Mouse (Mus musculus): ENCODE data around the gene Med13l. TPM values are rescaled to one million over a fixed set of nuclear protein-coding genes. Genes with fewer than 3 reads are reported as not detected.

The Med13l gene
- polyA plus RNA-seq, 1 experiment from 2014 or later, result 15.3 TPM

- H3K27me3 ChIP-seq, result no peaks in the 10 kb centered on the region
- no peaks in the 10 kb centered on the region for H3K36me3 ChIP-seq
- 82% methylated on average over 4 of the region's 4 CpGs for WGBS
- H3K9ac ChIP-seq, result no peak overlapping the region
- H3K4me1 ChIP-seq (replicated peaks), result peaks cover 57% of the 10 kb centered on the region
- no peak overlapping the region for H3K27ac ChIP-seq
- ATAC-seq (ENCODE audit: low FRiP score), result no peak
- H3K4me3 ChIP-seq, result no peak overlapping the region
- H3K9me3 ChIP-seq, result no peaks in the 10 kb centered on the region
- H3K4me2 ChIP-seq, result no peak overlapping the region
Measured at GRCm38 (mm10) chr5:118621877-118622276, 61.4 kb downstream of the Med13l start.

DNA sequence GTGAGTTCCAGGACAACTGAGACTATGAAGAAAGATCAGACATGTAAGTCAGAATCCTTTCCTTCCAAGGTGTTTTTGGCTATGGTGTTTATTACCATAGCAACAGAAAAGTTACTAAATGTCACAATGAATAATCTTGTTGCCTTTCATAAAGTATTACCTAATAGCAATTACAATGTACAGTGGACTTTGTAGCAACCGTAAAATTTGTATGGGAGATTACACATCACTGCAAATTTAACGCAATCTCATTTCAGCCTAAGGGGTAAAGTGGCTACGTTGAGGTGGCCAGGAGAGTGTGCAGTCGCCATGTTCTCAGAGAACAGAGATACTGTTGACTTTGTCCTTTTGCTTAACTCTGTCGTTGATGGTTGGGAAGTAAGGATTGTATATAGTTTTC, 61.9 kb downstream of the Med13l start:
- no peaks in the 10 kb centered on the region for H3K9me3 ChIP-seq
- H3K4me1 ChIP-seq (replicated peaks), result peaks cover 53% of the 10 kb centered on the region
- no peak overlapping the region for H3K27ac ChIP-seq
- ATAC-seq (ENCODE audit: low FRiP score), result no peak
- no peak overlapping the region for H3K9ac ChIP-seq
- no peaks in the 10 kb centered on the region for H3K36me3 ChIP-seq
- no peak overlapping the region for H3K4me3 ChIP-seq
- WGBS, result 90% methylated on average over 5 of the region's 5 CpGs
- H3K27me3 ChIP-seq, result no peaks in the 10 kb centered on the region
- no peak overlapping the region for H3K4me2 ChIP-seq

DNA sequence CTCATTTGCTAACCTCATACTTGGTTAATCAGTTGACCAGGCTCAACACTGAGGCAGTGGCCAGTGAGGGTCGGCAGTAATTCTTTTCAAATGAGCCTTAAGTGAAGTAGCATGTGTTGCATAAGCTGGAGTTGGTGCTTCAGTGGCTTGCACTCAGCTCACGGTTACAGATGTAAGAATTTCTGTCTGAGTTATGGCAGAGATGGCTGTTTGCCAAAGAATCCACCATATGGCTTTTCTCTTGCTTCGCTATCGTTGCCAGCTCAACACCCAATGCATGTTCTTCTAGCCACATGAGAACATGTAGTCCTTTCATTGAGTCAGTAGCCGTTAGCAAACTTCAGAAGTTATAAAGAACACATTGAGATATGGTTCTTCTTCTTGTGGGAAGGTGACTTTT, 63.3 kb downstream of the Med13l start:
- no peaks in the 10 kb centered on the region for H3K36me3 ChIP-seq
- H3K9ac ChIP-seq, result no peak overlapping the region
- ATAC-seq (ENCODE audit: low FRiP score), result no peak
- no peak overlapping the region for H3K4me2 ChIP-seq
- H3K9me3 ChIP-seq, result no peaks in the 10 kb centered on the region
- 80% methylated on average over 5 of the region's 5 CpGs for WGBS
- H3K27me3 ChIP-seq, result no peaks in the 10 kb centered on the region
- no peak overlapping the region for H3K4me3 ChIP-seq
- H3K27ac ChIP-seq, result no peak overlapping the region
- peaks cover 46% of the 10 kb centered on the region for H3K4me1 ChIP-seq (replicated peaks)

GRCm38 (mm10) chr5:118627630-118628029, 67.2 kb downstream of the Med13l start:
- Histone ChIP-seq H3K4me2 (no peak overlapping the region), H3K9me3 (no peaks in the 10 kb centered on the region), H3K9ac (no peak overlapping the region), H3K36me3 (no peaks in the 10 kb centered on the region), H3K27ac (no peak overlapping the region), H3K27me3 (no peaks in the 10 kb centered on the region), H3K4me1 (replicated peaks) (peaks cover 21% of the 10 kb centered on the region), H3K4me3 (no peak overlapping the region)
- WGBS, result 93% methylated on average over 5 of the region's 5 CpGs
- ATAC-seq (ENCODE audit: low FRiP score), result no peak

DNA sequence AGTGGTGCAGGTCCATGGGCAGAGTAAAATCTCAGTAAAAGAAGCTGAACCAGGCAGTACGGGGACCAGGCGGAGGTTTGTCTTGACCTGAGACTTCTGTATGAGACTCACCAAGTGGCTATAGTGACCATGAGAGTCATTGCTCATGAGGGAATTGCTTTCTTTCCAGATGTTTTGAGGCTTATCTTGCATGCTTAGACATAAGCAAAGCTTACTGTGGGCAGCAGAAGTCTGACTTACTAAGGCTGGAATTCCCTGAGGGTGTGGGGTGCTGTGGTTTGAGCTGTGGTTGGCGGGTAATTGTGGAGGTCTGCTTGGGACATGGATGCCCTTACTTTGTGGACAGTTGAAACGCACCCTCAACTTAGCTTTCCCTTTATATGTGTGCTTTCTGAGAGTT, 67.7 kb downstream of the Med13l start:
- H3K27ac ChIP-seq, result no peak overlapping the region
- H3K4me2 ChIP-seq, result no peak overlapping the region
- no peaks in the 10 kb centered on the region for H3K9me3 ChIP-seq
- no peaks in the 10 kb centered on the region for H3K27me3 ChIP-seq
- no peak overlapping the region for H3K4me3 ChIP-seq
- no peak overlapping the region for H3K9ac ChIP-seq
- ATAC-seq (ENCODE audit: low FRiP score), result no peak
- WGBS, result 94% methylated on average over 4 of the region's 4 CpGs
- peaks cover 26% of the 10 kb centered on the region for H3K4me1 ChIP-seq (replicated peaks)
- no peaks in the 10 kb centered on the region for H3K36me3 ChIP-seq

DNA sequence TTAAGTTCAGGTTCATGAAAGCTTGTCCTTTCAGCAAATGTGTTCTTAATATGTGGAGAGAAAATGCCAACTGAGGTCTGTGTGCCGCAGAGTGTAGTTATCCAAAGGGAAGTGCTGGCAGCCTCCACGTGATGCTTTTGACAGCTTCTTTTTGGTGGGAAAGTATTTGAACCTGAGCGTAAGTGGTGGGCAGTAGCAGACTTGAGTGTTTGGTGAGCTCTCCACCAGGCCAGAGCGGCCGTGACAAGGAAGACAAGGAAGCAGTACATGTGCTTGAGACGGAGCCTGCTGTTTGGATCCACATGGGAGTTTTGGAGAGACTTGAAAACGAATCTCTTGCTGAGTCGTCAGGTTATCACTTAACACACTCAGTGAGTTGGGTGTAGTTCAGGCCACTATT, 71.9 kb downstream of the Med13l start:
- Histone ChIP-seq H3K4me3 (no peak overlapping the region), H3K27me3 (no peaks in the 10 kb centered on the region), H3K4me2 (no peak overlapping the region), H3K4me1 (replicated peaks) (peaks cover 45% of the 10 kb centered on the region), H3K9ac (no peak overlapping the region), H3K36me3 (no peaks in the 10 kb centered on the region), H3K9me3 (no peaks in the 10 kb centered on the region), H3K27ac (no peak overlapping the region)
- 84% methylated on average over 8 of the region's 8 CpGs for WGBS
- ATAC-seq (ENCODE audit: low FRiP score), result no peak

GRCm38 (mm10) chr5:118633106-118633505, 72.6 kb downstream of the Med13l start:
- H3K27me3 ChIP-seq, result no peaks in the 10 kb centered on the region
- no peaks in the 10 kb centered on the region for H3K9me3 ChIP-seq
- no peak overlapping the region for H3K9ac ChIP-seq
- peaks cover 46% of the 10 kb centered on the region for H3K4me1 ChIP-seq (replicated peaks)
- no peak overlapping the region for H3K4me2 ChIP-seq
- WGBS, result 81% methylated on average over 8 of the region's 8 CpGs
- no peak for ATAC-seq (ENCODE audit: low FRiP score)
- no peak overlapping the region for H3K4me3 ChIP-seq
- H3K27ac ChIP-seq, result no peak overlapping the region
- H3K36me3 ChIP-seq, result no peaks in the 10 kb centered on the region

DNA sequence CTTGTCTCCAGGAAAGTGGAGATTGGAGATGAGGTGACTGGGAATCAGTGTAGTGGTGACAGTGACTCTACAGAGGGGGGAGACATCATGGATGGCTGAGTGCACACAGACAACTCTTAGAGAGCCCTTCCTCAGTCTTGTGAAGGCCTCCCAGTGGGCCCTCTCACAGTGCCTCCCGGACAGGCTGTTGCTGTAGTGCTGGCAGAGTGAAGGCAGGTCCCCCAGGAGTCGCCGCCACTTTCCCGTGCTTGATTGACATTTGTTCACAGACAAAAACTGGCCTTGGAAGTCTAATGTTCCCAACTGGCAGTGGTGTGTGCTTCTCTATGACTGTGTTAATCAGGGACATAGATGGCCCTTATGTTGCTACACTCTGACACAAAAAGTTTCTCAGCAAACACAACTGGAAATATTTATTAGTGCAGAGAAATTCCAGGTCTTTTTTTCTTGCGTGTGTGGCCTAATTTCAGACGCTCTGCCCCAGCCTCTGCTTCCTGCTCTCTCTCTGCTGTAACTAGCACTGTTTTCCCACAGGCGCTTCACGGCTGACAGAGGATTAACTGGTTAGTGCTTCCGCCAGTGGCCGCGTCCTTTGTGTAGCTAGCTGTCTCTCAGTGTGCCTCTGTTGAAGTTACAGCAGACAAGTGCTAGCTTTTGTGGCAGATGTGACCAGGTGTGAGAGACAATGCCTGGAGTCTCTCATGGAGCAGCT, 75.2 kb downstream of the Med13l start:
- Histone ChIP-seq H3K9ac (peak overlapping the region; percentile 44), H3K4me2 (0 out of 2 replicates have a peak overlapping the region, but pooled peaks have one; percentile 2)

DNA sequence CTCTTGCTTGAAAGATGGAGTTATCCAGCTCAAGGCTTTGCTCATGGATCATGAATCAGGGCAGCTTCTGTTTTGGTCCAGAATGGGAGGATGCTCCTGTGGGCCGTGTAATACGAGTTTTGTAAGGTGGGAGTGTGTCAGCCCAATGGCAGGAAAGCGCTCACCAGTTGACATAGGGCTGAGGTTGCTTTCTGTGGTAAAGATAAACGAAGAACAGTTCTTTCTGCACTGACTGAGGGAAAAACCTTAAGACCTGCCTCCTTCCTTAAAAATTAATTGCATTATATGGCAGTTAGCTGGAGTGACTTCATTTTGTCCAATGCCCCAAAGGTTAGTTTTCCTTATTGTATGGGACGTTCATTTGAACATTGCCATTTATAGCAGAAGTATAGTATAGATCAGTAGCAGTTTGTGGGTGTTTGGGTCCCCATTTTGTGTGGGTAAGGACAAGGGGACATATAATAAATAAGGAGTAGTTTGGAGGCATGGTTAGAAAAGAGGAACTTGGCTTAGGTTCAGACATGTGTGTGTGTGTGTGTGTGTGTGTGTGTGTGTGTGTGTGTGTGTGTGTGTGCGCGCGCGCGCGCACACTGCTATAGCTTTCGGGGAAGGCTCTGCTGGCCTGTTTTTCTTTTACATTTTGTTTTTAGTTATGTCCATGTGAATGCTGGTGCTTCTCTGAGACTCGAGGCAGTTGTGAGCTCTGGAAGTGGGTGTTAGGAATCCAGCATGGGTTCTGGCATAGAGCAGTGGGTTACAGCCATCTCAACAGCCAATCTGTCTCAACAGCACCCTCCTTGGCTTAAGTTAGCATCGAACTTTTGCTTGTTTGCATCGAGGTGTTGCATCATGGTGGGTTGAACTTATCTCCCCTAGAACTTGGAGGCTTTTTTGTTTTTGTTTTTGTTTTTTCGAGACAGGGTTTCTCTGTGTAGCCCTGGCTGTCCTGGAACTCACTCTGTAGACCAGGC, 76.2 kb downstream of the Med13l start:
- Histone ChIP-seq H3K9me3 (no peaks in the 10 kb centered on the region), H3K9ac (no peak overlapping the region), H3K4me3 (no peak overlapping the region), H3K27me3 (no peaks in the 10 kb centered on the region), H3K27ac (peak overlapping the region; percentile 80; the same call in 1 of the 2 replicates), H3K4me2 (no peak overlapping the region), H3K36me3 (no peaks in the 10 kb centered on the region), H3K4me1 (replicated peaks) (peaks cover 56% of the 10 kb centered on the region)
- WGBS, result 90% methylated on average over 16 of the region's 16 CpGs
- no peak for ATAC-seq (ENCODE audit: low FRiP score)

More for the DNA sequence above, 75.2 kb downstream of the Med13l start:
- ATAC-seq (ENCODE audit: low FRiP score), result no peak
- 19% methylated on average over 11 of the region's 11 CpGs for WGBS
- H3K36me3 ChIP-seq, result no peaks in the 10 kb centered on the region
- peaks cover 51% of the 10 kb centered on the region for H3K4me1 ChIP-seq (replicated peaks)
- H3K9me3 ChIP-seq, result no peaks in the 10 kb centered on the region
- no peak overlapping the region for H3K4me3 ChIP-seq
- peak overlapping the region; percentile 80 for H3K27ac ChIP-seq
- H3K27me3 ChIP-seq, result no peaks in the 10 kb centered on the region

- no peak for ATAC-seq (ENCODE audit: low FRiP score)
- 56% methylated on average over 4 of the region's 4 CpGs for WGBS
- no peaks in the 10 kb centered on the region for H3K36me3 ChIP-seq
- no peak overlapping the region for H3K4me3 ChIP-seq
- H3K27me3 ChIP-seq, result no peaks in the 10 kb centered on the region
- no peak overlapping the region for H3K4me2 ChIP-seq
- no peak overlapping the region for H3K9ac ChIP-seq
- H3K9me3 ChIP-seq, result no peaks in the 10 kb centered on the region
- no peak overlapping the region for H3K27ac ChIP-seq
- peaks cover 56% of the 10 kb centered on the region for H3K4me1 ChIP-seq (replicated peaks)
Measured at GRCm38 (mm10) chr5:118637931-118638330, 77.5 kb downstream of the Med13l start.

DNA sequence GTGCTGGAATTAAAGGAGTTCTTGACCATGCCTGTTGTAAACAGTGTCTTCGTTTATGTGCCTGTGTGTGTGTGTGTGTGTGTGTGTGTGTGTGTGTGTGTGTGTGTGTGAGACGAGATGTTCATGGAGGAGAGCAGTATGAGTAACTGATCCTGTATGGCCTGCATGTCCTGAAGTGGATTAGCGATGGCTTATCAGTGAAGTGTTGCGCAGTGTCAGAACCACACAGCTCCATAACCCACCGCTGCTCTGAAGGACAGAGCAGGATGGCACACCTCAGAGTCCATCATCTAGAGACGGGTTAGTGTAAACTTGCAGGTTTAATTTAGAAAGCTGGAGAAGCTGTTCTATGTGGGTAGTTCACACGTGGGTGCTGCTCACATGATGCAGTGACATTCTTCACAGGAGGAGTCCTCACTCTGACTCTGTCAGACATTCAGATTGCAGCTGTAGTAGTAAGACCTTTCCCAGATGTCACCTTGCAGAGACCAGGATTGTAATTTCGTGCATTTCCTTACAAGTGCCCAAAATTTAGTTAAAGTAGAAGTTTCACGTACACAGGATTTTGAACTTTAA, 78.1 kb downstream of the Med13l start:
- H3K4me2 ChIP-seq, result no peak overlapping the region

GRCm38 (mm10) chr5:118639117-118639707, 78.7 kb downstream of the Med13l start:
- no peak overlapping the region for H3K4me2 ChIP-seq
- no peaks in the 10 kb centered on the region for H3K27me3 ChIP-seq
- no peak overlapping the region for H3K4me3 ChIP-seq
- ATAC-seq (ENCODE audit: low FRiP score), result no peak
- H3K36me3 ChIP-seq, result no peaks in the 10 kb centered on the region
- WGBS, result 74% methylated on average over 5 of the region's 5 CpGs
- H3K27ac ChIP-seq, result no peak overlapping the region
- H3K4me1 ChIP-seq (replicated peaks), result peaks cover 57% of the 10 kb centered on the region
- no peaks in the 10 kb centered on the region for H3K9me3 ChIP-seq
- H3K9ac ChIP-seq, result no peak overlapping the region

More for the DNA sequence above, 78.1 kb downstream of the Med13l start:
- Histone ChIP-seq H3K27me3 (no peaks in the 10 kb centered on the region), H3K36me3 (no peaks in the 10 kb centered on the region), H3K27ac (no peak overlapping the region), H3K9ac (no peak overlapping the region), H3K4me3 (no peak overlapping the region), H3K9me3 (no peaks in the 10 kb centered on the region), H3K4me1 (replicated peaks) (peaks cover 56% of the 10 kb centered on the region)
- no peak for ATAC-seq (ENCODE audit: low FRiP score)
- WGBS, result 89% methylated on average over 9 of the region's 9 CpGs

All from hindbrain, embryonic 13.5 days (tissue).